Mouse (Mus musculus): ENCODE measurements around the gene Zfp526. TPM values are rescaled to one million over a fixed set of nuclear protein-coding genes. Genes with fewer than 3 reads are reported as not detected.

Gene Zfp526
- polyA plus RNA-seq, 1 experiment from 2014 or later: 2.3 TPM

DNA sequence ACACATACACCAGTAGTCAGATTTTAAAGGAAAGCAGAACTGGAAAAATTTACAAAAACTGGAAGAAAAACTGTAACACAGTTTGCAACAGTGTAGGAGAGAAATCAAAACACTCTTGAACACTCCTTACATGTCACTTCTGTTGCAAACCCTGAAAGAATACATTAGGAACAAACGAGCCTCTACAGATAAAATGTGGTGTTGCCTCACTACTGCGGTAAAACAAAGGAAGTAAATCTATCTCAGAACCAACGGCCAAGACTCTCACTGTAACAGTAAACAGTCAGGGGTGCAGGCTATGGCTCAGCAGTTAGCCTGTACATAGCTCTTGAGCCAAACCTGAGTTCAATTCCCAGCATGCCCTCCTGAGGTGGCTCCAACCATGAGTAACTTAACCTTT lies 8.1 kb upstream of the Zfp526 start:
- peaks cover 43% of the 10 kb centered on the region for H3K36me3 ChIP-seq
- no peak overlapping the region for H3K9ac ChIP-seq (replicated peaks)
- no peaks in the 10 kb centered on the region for H3K27me3 ChIP-seq
- H3K9me3 ChIP-seq: no peaks in the 10 kb centered on the region
- no peak overlapping the region for H3K27ac ChIP-seq (replicated peaks)
- ATAC-seq (ENCODE audit: low FRiP score, low read depth): no peak
- no peak overlapping the region for H3K4me2 ChIP-seq (replicated peaks)
- no peaks in the 10 kb centered on the region for H3K4me1 ChIP-seq
- no peak overlapping the region for H3K4me3 ChIP-seq
- 82% methylated on average over 3 of the region's 3 CpGs for WGBS

DNA sequence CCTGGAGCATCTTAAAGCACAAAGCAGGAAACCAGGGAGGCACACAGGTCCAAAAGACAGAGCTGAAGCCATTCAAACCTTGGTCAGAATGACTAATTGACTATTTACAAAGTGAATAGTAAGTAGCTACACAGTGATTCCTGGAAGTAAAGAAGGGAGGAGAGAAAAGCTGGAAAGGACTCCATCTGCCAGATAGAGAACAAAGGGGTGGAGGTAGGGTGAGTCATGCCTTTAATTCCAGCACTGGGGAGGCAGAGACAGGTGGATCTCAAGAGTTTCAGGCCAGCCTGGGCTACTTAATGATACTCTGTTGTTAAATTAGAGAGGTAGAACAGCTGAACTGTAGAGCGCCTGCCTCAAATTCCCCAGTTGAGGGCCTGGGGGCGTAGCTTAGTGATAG lies 7.1 kb upstream of the Zfp526 start:
- H3K36me3 ChIP-seq: peaks cover 34% of the 10 kb centered on the region
- no peaks in the 10 kb centered on the region for H3K9me3 ChIP-seq
- H3K9ac ChIP-seq (replicated peaks): no peak overlapping the region
- no peaks in the 10 kb centered on the region for H3K27me3 ChIP-seq
- no peak overlapping the region for H3K27ac ChIP-seq (replicated peaks)
- peaks cover 7% of the 10 kb centered on the region for H3K4me1 ChIP-seq
- ATAC-seq (ENCODE audit: low FRiP score, low read depth): no peak
- H3K4me3 ChIP-seq: no peak overlapping the region
- WGBS: 86% methylated on average over 2 of the region's 2 CpGs
- H3K4me2 ChIP-seq (replicated peaks): no peak overlapping the region

DNA sequence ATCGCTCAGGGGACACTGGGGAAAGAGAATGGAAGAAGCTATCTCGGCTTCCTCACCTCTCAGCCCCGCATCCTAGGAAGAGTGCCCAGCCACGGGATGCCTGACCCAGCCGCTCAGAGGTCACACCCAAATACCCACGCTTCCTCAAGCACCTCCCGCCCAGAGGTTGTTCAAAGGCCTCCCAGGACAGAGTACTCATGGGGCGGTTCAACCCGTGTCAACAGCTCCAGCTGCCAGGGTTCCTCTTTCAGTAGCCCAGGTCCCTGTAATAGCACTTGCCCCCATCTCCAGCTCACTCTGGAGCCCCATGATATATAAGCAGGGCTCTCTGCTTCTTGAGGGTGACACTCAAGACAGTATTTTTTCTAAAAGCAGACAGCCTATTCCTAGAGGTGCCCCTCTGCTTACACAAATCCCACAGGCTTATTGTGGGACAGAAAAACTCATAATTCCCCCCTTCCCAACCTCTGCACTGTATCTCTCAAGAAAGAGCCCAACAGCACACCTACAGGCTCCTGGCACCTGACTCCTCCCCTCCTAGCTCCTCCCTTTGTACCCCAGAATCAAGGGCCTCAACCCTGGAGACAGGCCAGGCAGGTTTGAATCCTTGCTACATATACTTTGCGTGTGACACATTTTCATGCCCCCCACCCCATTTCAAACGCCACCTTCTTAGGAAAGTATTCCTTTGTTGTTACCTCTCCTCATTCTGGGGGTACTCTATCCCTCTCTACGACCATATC lies 3.4 kb upstream of the Zfp526 start:
- Histone ChIP-seq H3K36me3 (peaks cover 10% of the 10 kb centered on the region), H3K4me1 (peaks cover 33% of the 10 kb centered on the region), H3K9ac (replicated peaks) (no peak overlapping the region; the same call in 1 of the 2 replicates), H3K27me3 (no peaks in the 10 kb centered on the region), H3K4me2 (replicated peaks) (peak overlapping the region; percentile 96), H3K27ac (replicated peaks) (no peak overlapping the region), H3K9me3 (no peaks in the 10 kb centered on the region), H3K4me3 (peak overlapping the region; percentile 65; the same call in 1 of the 2 replicates)
- WGBS: 71% methylated on average over 12 of the region's 12 CpGs
- no peak for ATAC-seq (ENCODE audit: low FRiP score, low read depth)

DNA sequence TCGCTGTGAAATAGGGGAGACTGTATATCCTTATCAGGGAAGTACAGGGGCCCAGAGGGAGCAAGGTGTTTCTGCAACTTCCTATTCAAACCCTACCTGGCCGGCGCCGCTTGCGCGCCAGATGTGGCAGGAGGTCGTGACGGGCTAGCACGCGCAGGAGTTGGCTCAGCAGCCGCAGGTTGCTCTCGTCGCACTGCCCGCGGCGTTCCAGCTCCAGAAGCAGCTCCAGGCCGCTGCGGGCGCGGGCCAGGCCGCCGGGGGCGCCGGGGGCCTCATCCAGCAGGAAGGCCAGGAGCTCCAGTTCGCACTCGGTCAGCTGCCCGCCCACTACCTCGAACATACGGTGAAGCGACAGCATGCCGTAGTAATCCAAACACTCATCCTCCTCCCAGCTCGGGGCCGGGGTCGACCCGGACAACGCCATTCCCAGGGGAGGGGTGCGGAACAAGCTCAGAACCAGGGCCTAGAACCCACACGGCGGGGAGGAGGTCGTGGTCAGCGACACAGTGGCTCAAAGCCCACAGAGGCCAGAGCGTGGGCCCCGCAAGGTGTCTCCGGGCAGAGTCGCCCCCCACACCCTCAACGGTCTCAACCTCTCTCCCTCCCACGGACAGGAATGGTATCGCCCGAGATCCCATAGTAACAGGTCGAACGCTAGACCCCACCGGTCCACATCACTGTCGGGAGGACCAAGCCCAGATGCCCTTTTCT lies 2.4 kb upstream of the Zfp526 start:
- H3K27ac ChIP-seq (replicated peaks): peak overlapping the region; percentile 76
- WGBS: under 1% methylated on average over 53 of the region's 53 CpGs
- ATAC-seq (ENCODE audit: low FRiP score, low read depth): peak; percentile 1; the same call in 1 of the 2 replicates
- H3K27me3 ChIP-seq: no peaks in the 10 kb centered on the region
- H3K9me3 ChIP-seq: no peaks in the 10 kb centered on the region
- peak overlapping the region; percentile 96 for H3K4me2 ChIP-seq (replicated peaks)
- peak overlapping the region; percentile 72 for H3K9ac ChIP-seq (replicated peaks)
- peaks cover 34% of the 10 kb centered on the region for H3K4me1 ChIP-seq
- H3K36me3 ChIP-seq: peaks cover 9% of the 10 kb centered on the region; the same call in 1 of the 2 replicates
- H3K4me3 ChIP-seq: peak overlapping the region; percentile 65

DNA sequence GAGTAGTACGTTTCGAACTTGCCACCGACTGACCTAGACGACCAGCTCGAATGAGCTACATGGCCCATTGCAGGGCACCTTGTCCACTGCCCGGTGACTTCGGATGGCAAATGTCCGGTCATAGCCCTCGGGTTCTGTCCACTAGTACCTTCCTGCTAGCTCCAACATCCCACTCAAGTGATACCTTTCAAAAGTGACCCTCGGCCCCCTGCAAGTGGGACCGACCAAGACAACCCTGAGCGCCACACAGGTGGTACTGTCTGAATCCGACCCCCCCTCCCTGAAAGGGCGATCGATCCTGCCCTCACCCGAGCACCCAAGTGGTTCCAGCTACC lies 1.8 kb upstream of the Zfp526 start:
- ATAC-seq (ENCODE audit: low FRiP score, low read depth): peak; percentile 42
- H3K9me3 ChIP-seq: no peaks in the 10 kb centered on the region
- no peaks in the 10 kb centered on the region for H3K27me3 ChIP-seq
- under 1% methylated on average over 16 of the region's 16 CpGs for WGBS
- H3K36me3 ChIP-seq: peaks cover 15% of the 10 kb centered on the region
- peak overlapping the region; percentile 76 for H3K27ac ChIP-seq (replicated peaks)
- peak overlapping the region; percentile 65 for H3K4me3 ChIP-seq
- peak overlapping the region; percentile 96 for H3K4me2 ChIP-seq (replicated peaks)
- peaks cover 34% of the 10 kb centered on the region for H3K4me1 ChIP-seq
- peak overlapping the region; percentile 72 for H3K9ac ChIP-seq (replicated peaks)

DNA sequence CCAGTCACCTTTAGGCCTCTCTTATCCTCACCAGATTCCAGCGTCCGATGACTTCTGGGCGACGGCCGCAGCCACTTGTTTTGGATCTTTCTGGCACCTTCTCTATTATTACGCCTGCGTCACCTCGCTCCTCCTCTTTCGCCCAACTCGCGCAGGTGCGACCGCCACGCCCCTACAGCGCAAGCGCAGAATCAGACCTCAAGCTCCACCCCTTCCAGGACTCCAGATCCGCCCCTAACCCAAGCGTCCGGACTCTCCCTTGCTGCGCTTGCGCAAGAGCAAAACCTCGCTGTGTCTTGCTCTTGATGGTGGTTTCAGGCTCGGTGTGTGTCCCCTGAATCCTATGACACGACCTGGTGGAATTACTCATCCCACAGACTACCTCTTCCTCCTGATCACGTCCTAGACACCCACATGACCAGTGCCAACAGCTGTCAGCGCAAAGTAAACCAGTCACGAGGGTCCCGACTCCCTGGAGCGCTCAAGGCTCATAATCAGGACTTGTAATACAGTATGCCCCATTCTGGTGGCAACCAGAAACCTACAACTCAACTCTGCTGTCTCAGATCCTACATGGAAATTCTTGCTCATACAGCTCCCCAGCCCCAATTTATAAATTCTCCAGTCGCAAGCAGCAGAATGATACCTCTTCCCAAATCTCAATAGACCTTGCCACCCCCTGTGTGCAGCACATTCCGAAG lies 1.3 kb upstream of the Zfp526 start:
- no peaks in the 10 kb centered on the region for H3K9me3 ChIP-seq
- H3K4me1 ChIP-seq: peaks cover 34% of the 10 kb centered on the region
- H3K4me3 ChIP-seq: peak overlapping the region; percentile 65
- 3% methylated on average over 31 of the region's 31 CpGs for WGBS
- H3K36me3 ChIP-seq: peaks cover 17% of the 10 kb centered on the region
- no peaks in the 10 kb centered on the region for H3K27me3 ChIP-seq
- H3K9ac ChIP-seq (replicated peaks): peak overlapping the region; percentile 72
- peak overlapping the region; percentile 96 for H3K4me2 ChIP-seq (replicated peaks)
- H3K27ac ChIP-seq (replicated peaks): peak overlapping the region; percentile 76
- ATAC-seq (ENCODE audit: low FRiP score, low read depth): peak; percentile 61

DNA sequence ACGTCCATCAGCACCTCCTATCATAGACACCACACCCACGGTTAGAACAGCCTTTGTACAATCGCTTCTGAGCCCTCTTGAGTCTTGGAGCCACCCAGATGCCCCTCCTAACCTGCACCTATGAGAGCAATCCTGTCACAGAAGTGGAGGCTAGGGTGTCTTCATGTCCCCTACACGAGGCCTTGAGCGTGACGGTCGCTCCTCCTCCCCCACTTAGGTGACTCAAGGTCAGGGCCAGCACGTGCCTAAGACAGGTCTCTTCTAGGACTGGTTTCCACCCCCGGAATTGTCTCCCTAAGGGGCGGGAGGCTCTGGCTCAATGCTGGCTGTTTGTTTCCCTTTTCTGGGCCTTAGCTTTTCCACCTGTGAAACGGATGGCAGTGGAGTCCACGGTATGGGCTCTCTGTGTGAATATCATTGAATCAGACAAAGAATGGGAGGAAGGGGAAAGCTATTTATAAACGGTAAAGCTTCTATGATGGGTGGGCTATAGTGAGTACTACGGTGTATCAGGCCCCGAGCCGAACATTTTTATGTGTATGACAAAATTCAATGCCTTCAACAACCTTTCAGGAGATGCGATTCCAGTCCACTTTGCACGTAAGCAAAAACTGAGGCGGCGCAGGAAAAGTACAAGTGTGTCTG lies 646 bp upstream of the Zfp526 start, which contains the start of gene Dedd2:
Dedd2 (minus strand) TSS at position 159 of the 645 bp plus-strand sequence.
- H3K4me3 ChIP-seq: peak within 1 kb of the TSS; percentile 65
- H3K36me3 ChIP-seq: peaks cover 19% of the 10 kb centered on the region
- H3K4me1 ChIP-seq: peaks cover 34% of the 10 kb centered on the region
- H3K27me3 ChIP-seq: no peaks in the 10 kb centered on the region
- no peak for ATAC-seq (ENCODE audit: low FRiP score, low read depth)
- H3K4me2 ChIP-seq (replicated peaks): peak within 1 kb of the TSS; percentile 96
- WGBS: 9% methylated on average over 20 of the region's 20 CpGs
- H3K27ac ChIP-seq (replicated peaks): peak within 1 kb of the TSS; percentile 86
- no peaks in the 10 kb centered on the region for H3K9me3 ChIP-seq
- peak within 1 kb of the TSS; percentile 76 for H3K9ac ChIP-seq (replicated peaks)

DNA sequence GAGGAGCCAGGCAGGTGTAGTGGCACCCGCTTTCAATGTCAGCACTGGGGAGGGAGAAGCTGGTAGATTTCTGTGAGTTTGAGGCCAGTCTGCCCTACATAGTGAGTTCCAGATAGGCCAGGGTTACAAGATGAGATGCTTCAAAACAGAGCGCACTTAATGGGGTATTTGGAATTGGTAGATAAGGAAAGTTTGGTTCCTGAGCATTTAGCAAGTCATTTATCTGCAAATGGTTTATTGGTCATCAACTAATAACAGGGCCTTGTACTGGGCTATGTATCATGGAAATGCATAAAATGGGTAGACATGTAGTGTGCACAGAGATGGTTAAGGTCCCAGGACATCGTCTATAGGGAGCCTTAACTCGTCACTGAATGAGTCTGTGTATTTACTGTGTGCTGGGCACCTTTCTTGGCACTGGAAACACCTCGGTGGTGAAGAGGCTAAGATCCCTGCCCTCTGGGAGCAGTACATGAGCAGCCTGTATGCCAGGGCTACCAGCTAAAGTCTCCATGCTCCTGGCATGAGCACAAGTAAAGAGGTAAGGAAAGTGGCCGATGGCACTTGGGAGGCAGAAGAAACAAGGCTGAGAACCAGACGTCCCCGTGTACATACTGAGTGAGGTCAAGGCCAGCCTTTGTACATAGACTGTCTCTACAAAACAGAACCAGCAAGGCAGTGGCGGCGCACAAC lies 1.2 kb downstream of the Zfp526 start:
- WGBS: 86% methylated on average over 10 of the region's 10 CpGs
- peak overlapping the region; percentile 96 for H3K4me2 ChIP-seq (replicated peaks)
- H3K4me3 ChIP-seq: peak overlapping the region; percentile 65
- ATAC-seq (ENCODE audit: low FRiP score, low read depth): no peak
- no peaks in the 10 kb centered on the region for H3K27me3 ChIP-seq
- H3K36me3 ChIP-seq: peaks cover 36% of the 10 kb centered on the region
- no peaks in the 10 kb centered on the region for H3K9me3 ChIP-seq
- no peak overlapping the region for H3K27ac ChIP-seq (replicated peaks)
- peaks cover 34% of the 10 kb centered on the region for H3K4me1 ChIP-seq
- peak overlapping the region; percentile 76 for H3K9ac ChIP-seq (replicated peaks)

DNA sequence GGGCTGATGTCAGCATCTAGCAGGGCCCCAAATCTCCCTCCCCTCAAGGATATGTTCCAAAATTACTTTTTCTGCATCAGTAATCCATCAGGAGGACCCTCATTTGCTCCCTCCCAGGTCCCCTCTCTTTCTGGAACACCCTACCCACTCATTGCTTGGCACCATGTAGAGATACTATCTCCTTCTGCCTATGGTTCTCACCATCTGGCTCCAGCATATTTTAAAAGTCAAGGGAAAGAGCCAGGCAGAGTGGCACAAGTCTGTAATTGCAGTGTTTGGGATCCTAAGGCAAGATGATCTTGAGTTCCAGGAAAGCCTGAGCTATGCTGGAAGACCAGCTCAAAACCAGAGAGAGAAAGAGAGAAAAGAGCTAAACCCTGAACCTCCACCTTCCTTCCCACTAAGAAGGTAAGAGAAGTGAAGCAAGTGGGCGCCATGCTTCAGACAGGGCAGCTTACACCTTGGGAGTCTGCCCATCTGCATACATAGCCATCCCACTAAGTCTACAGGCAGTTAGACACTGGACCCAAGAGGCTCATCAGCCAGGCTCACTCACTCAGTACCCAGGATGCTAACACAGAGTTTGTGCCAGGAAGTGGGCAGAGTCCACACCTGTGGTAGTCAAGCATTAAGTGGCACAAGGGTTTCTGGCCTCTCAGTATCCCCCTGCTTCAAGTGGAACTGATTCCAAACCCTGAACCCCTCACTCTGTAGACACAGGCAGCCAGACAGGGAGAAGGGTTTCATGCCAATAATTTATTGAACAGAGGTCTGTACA lies 6.5 kb downstream of the Zfp526 start:
- Histone ChIP-seq H3K4me1 (0 out of 2 replicates have a peak, but pooled peaks cover 2% of the 10 kb centered on the region), H3K9ac (replicated peaks) (no peak overlapping the region), H3K27me3 (no peaks in the 10 kb centered on the region), H3K4me2 (replicated peaks) (no peak overlapping the region), H3K27ac (replicated peaks) (no peak overlapping the region), H3K36me3 (peaks cover 89% of the 10 kb centered on the region), H3K4me3 (no peak overlapping the region), H3K9me3 (no peaks in the 10 kb centered on the region)
- ATAC-seq (ENCODE audit: low FRiP score, low read depth): no peak
- 94% methylated on average over 1 of the region's 1 CpGs for WGBS

DNA sequence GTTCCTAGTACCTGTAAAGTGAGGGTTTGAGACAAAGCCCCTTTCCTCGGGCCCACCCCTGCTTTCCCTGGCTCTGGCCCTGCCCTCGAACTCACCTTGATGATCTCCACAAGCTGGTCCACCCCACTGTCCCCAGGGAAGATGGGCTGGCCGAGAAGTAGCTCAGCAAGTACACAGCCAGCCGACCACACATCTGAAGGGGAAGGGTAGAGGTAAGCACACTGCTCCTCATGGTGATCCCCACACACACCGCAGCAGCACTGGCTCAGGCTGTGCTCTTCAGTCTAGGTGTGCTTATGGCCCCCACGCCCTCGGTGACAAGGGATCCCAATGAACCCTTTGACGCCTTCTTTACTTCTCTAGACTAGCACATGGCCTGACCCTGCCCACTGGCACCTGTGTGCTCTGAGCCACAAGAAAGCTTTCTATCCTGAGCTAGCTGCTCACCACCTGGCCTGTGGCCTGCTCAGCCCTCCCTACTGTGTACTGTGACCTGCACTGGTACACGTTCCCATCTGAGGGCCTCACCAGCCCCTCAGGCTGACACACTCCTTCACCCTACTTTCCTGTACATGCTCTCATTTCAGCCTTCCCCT lies 9.6 kb downstream of the Zfp526 start:
- Histone ChIP-seq H3K27ac (replicated peaks) (no peak overlapping the region), H3K4me1 (peaks cover 14% of the 10 kb centered on the region), H3K9ac (replicated peaks) (no peak overlapping the region), H3K9me3 (no peaks in the 10 kb centered on the region), H3K4me2 (replicated peaks) (no peak overlapping the region), H3K36me3 (peaks cover 98% of the 10 kb centered on the region), H3K4me3 (no peak overlapping the region), H3K27me3 (no peaks in the 10 kb centered on the region)
- ATAC-seq (ENCODE audit: low FRiP score, low read depth): no peak
- 92% methylated on average over 9 of the region's 9 CpGs for WGBS
